Mouse (Mus musculus) monocyte, adult 5-6 weeks (primary cell): ENCODE data around the gene H2afb1. TPM values are rescaled to one million over a fixed set of nuclear protein-coding genes. Genes with fewer than 3 reads are reported as not detected.
"Not testable (repeated sequence)": the region's sequence is repeated elsewhere in the genome, so short reads cannot be mapped to it uniquely, and the experiment has no call there.

Experiments used
- ATAC-seq: fragments of 153-309, 156-312 bp; replicated peaks from 2 replicates; pipeline ENCODE4 v1.8.0; 2017; ENCODE audit warnings: mild to moderate bottlenecking; ENCODE audit not compliant: low TSS enrichment, insufficient number of reproducible peaks, severe bottlenecking, poor library complexity, low FRiP score
- total RNA-seq: library from RNA; stranded (forward); fragments of 200-1000, 200-491, 200-594 nt; gene quantifications from 3 replicates; pipeline ENCODE4 v1.2.3, GENCODE M21; 2017

H2afb1 gene
- total RNA-seq: not detected in 3 replicates

GRCm38 (mm10) chrX:117014457-117014856 is at the start of gene H2afb1:
Gene H2afb1 (plus strand): TSS chrX:117014757.
- not testable (repeated sequence) for ATAC-seq

GRCm38 (mm10) chrX:117036085-117036484 is 21.5 kb downstream of the H2afb1 start:
- ATAC-seq: no peak
